18 mouse cellular contexts compared by ENCODE assay signal in the genomic region with DNA sequence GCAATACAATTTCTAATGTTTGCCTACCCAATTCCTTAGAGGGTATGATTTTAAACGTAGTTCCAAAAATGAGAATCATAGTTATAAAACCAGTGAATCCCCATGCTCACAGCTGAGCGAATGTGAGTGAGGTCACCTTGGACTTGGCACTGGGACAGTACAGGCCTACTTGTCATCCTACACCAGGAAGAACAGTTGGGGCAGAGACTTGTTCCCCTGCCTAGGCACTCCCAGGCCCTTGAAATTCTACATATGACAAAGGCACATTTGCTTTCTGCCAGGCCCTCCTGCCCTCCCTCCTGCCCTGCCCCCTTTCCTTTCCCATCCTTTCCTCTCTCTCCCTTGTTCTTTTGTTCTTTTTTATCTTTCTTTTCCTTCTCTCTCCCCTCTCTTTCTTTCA. TPM values are rescaled to one million over a fixed set of nuclear protein-coding genes. Genes with fewer than 3 reads are reported as not detected.
DNase-seq lines count a peak whose midpoint lies in the region; ATAC-seq and TF ChIP-seq lines count a peak whose summit lies in the region.
"Had no signal": no experiment of that assay in that cellular context is flagged by ENCODE, and none has a peak within 500 bp of the region (broad histone marks: within the 10 kb centered on the region; RNA-seq: fewer than 3 reads in every experiment).

No protein-coding gene starts in this region.

- no peak for TF ChIP-seq RAD21 in MEL (IDR thresholded peaks at IDR 0.05; ENCODE audit: low read depth, low read length)

- no peak for TF ChIP-seq CTCF in MEL (IDR thresholded peaks at IDR 0.05 in 2 of 3, conservative IDR thresholded peaks at IDR 0.05 in 1 of 3; ENCODE audit: control insufficient read depth in 1 of 3, insufficient read depth in 1 of 3, low read depth in 2 of 3, low read length in 3 of 3, poor library complexity in 1 of 3, severe bottlenecking in 1 of 3)

- no peak overlapping the region for H3K4me3 ChIP-seq in heart, embryonic 14.5 days (ENCODE audit: control insufficient read depth in 1 of 2, insufficient read depth in 1 of 2, low read depth in 1 of 2, low read length in 2 of 2)
- no peak overlapping the region for H3K4me3 ChIP-seq in MEL (ENCODE audit: control insufficient read depth in 1 of 2, insufficient read depth in 1 of 2, low read depth in 2 of 2, low read length in 2 of 2)
- H3K4me3 ChIP-seq: forebrain, embryonic 10.5 days; midbrain, embryonic 13.5 days had no signal

- H3K79me2 ChIP-seq in MEL (ENCODE audit: control insufficient read depth, insufficient read depth, low read length, poor library complexity), result no peaks in the 10 kb centered on the region

- 64% methylated on average over 2 of the region's 2 CpGs for WGBS in heart, embryonic 14.5 days

- H3K27ac ChIP-seq in heart, embryonic 14.5 days (replicated peaks in 1 of 2; ENCODE audit: control insufficient read depth in 1 of 2, insufficient read depth in 1 of 2, low read depth in 2 of 2, low read length in 2 of 2), result 0 out of 4 replicates have a peak overlapping the region, but pooled peaks have one; percentile 14 to 16
- peak overlapping the region; percentile 70 for H3K27ac ChIP-seq in MEL (ENCODE audit: control insufficient read depth, low read depth, low read length)
- H3K27ac ChIP-seq: hindbrain, embryonic 14.5 days; midbrain, embryonic 13.5 days had no signal

- TF ChIP-seq EP300 in MEL (IDR thresholded peaks at IDR 0.05; ENCODE audit: low read depth in 1 of 2, low read length in 2 of 2), result no peak

- H3K4me1 ChIP-seq in heart, embryonic 14.5 days (ENCODE audit: control insufficient read depth in 2 of 2, insufficient read depth in 2 of 2, low read length in 2 of 2), result peaks cover 15 to 24% of the 10 kb centered on the region in 2 experiments
- peaks cover 19 to 35% of the 10 kb centered on the region in 2 experiments for H3K4me1 ChIP-seq in MEL (ENCODE audit: control insufficient read depth in 1 of 2, insufficient read depth in 2 of 2, low read length in 2 of 2)

- H3K36me3 ChIP-seq in heart, embryonic 14.5 days (ENCODE audit: control insufficient read depth, insufficient read depth, low read length), result no peaks in the 10 kb centered on the region
- H3K36me3 ChIP-seq in MEL (ENCODE audit: control insufficient read depth in 1 of 2, insufficient read depth in 2 of 2, low read length in 2 of 2), result peaks cover 0 to 23% of the 10 kb centered on the region in 2 experiments; a peak in 2 of 4 replicates
- H3K36me3 ChIP-seq: forebrain, embryonic 10.5 days; midbrain, embryonic 13.5 days had no signal

- no peak overlapping the region for H3K9ac ChIP-seq in heart, embryonic 14.5 days (ENCODE audit: low read length)
- H3K9ac ChIP-seq in MEL (ENCODE audit: control insufficient read depth, low read depth, low read length, poor library complexity, severe bottlenecking), result no peak overlapping the region
- H3K9ac ChIP-seq: hindbrain, embryonic 14.5 days; midbrain, embryonic 13.5 days had no signal

- no peak overlapping the region for H3K4me2 ChIP-seq in heart, embryonic 14.5 days (ENCODE audit: low read length)
- H3K4me2 ChIP-seq: hindbrain, embryonic 14.5 days; midbrain, embryonic 13.5 days had no signal

- no peak for TF ChIP-seq POLR2A in MEL (IDR thresholded peaks at IDR 0.05; ENCODE audit: control insufficient read depth in 1 of 2, insufficient read depth in 1 of 2, low read depth in 1 of 2, low read length in 2 of 2, poor library complexity in 1 of 2)

- peak; percentile 45; the same call in 1 of the 2 replicates for ATAC-seq in heart, embryonic 14.5 days (ENCODE audit: insufficient number of reproducible peaks, insufficient read depth, low FRiP score, low read depth)
- ATAC-seq: forebrain, embryonic 16.5 days; midbrain, embryonic 13.5 days had no signal

- no peaks in the 10 kb centered on the region for H3K9me3 ChIP-seq in heart, embryonic 14.5 days (ENCODE audit: control insufficient read depth, low read length)
- H3K9me3 ChIP-seq in MEL (replicated peaks; ENCODE audit: insufficient read depth, low read length), result no peaks in the 10 kb centered on the region
- H3K9me3 ChIP-seq: forebrain, embryonic 10.5 days; midbrain, embryonic 13.5 days had no signal

- intact Hi-C loops in heart, postnatal 14 days (cut with DNase I), result no loop called here

- DNase-seq in heart, postnatal 14 days, result no peak
- DNase-seq in lung, adult 18-20 months, result peak; percentile 60 to 71
- no peak for DNase-seq in lung, postnatal 14 days
- peak; percentile 37 for DNase-seq in MEL (ENCODE audit: low read depth, low spot score)
- DNase-seq in lung, postnatal 10 days, result peak; percentile 14
- DNase-seq in cerebellum, adult 11 months, result no peak
- DNase-seq: adrenal gland, postnatal 14 days; cerebellum, adult 9-10 months; gastrocnemius, postnatal 10 days; kidney, adult 8-10 months; kidney, postnatal 10 days; thymus, adult 2 months; thymus, postnatal 4 days had no signal

- no peaks in the 10 kb centered on the region for H3K27me3 ChIP-seq in heart, embryonic 14.5 days (ENCODE audit: control insufficient read depth, insufficient read depth, low read length)
- H3K27me3 ChIP-seq in MEL (ENCODE audit: control insufficient read depth in 1 of 2, insufficient read depth in 2 of 2, low read length in 2 of 2), result no peaks in the 10 kb centered on the region

TF ChIP-seq in MEL, 35 proteins besides CTCF, POLR2A, EP300 and RAD21:
- TF ChIP-seq GABPA (IDR thresholded peaks at IDR 0.05; ENCODE audit: low read depth, low read length), result no peak
- TF ChIP-seq UBTF (IDR thresholded peaks at IDR 0.05; ENCODE audit: borderline replicate concordance, insufficient read depth, low read depth, low read length), result no peak
- no peak for TF ChIP-seq ZMIZ1 (IDR thresholded peaks at IDR 0.05; ENCODE audit: low read depth, low read length)
- TF ChIP-seq USF2 (IDR thresholded peaks at IDR 0.05; ENCODE audit: borderline replicate concordance in 1 of 2, insufficient read depth in 1 of 2, low read depth in 1 of 2, low read length in 2 of 2), result no peak
- no peak for TF ChIP-seq MAZ (IDR thresholded peaks at IDR 0.05; ENCODE audit: low read depth, low read length)
- TF ChIP-seq JUND (IDR thresholded peaks at IDR 0.05; ENCODE audit: low read depth, low read length), result no peak
- no peak for TF ChIP-seq POLR2AphosphoS2 (IDR thresholded peaks at IDR 0.05; ENCODE audit: low read length)
- TF ChIP-seq ZNF384 (IDR thresholded peaks at IDR 0.05; ENCODE audit: low read depth, low read length), result no peak
- TF ChIP-seq TBP (IDR thresholded peaks at IDR 0.05; ENCODE audit: low read depth, low read length), result no peak
- no peak for TF ChIP-seq ETS1 (IDR thresholded peaks at IDR 0.05; ENCODE audit: low read depth, low read length)
- no peak for TF ChIP-seq NELFE (IDR thresholded peaks at IDR 0.05; ENCODE audit: low read depth, low read length)
- no peak for TF ChIP-seq KAT2A (conservative IDR thresholded peaks at IDR 0.05; ENCODE audit: low read depth, low read length)
- TF ChIP-seq ZKSCAN1 (IDR thresholded peaks at IDR 0.05; ENCODE audit: low read depth, low read length), result no peak
- TF ChIP-seq SMC3 (IDR thresholded peaks at IDR 0.05; ENCODE audit: low read depth, low read length), result no peak

RNA-seq across cellular contexts. Expression of gene Usp6nl, which starts 50.0 kb away (rescaled TPM):
- 6.7 and 7.5 TPM in 2 replicates for polyA plus RNA-seq in heart, embryonic 14.5 days (2014; fragmentation: Nextera tagmentation; extraction: Ambion mirVana)
- 1 to 10 TPM; 8.5 to 9.1 TPM for total RNA-seq in heart, postnatal 14 days (2021)
- 8.9 and 11.2 TPM in 2 replicates for total RNA-seq in MEL (2012; rRNA removed)
- 10 to 100 TPM; 24.8 to 67.1 TPM for polyA plus RNA-seq in MEL (2012; ENCODE audit: insufficient read depth in 1 of 2, insufficient read length in 2 of 2, low read depth in 1 of 2, low replicate concordance in 2 of 2, missing spikeins in 1 of 2)

RNA-seq across cellular contexts. Expression of gene Echdc3, which starts 59.7 kb away (rescaled TPM):
- 11.0 and 12.0 TPM in 2 replicates for polyA plus RNA-seq in heart, embryonic 14.5 days (2014; fragmentation: Nextera tagmentation; extraction: Ambion mirVana)
- 10 to 100 TPM; 16.3 to 17.0 TPM for total RNA-seq in heart, postnatal 14 days (2021)
- not detected in 2 replicates for total RNA-seq in MEL (2012; rRNA removed)
- not detected for polyA plus RNA-seq in MEL (2012; ENCODE audit: insufficient read depth in 1 of 2, insufficient read length in 2 of 2, low read depth in 1 of 2, low replicate concordance in 2 of 2, missing spikeins in 1 of 2)

Comparison
In these comparisons a context has a peak if more than half of its experiments do, and no peak if none do; other contexts are left out.
1. DNase-seq: peak in lung, adult 18-20 months (2 of 2), MEL (single experiment) and lung, postnatal 10 days (single experiment); none in heart, postnatal 14 days (0 of 2), lung, postnatal 14 days (single experiment) and cerebellum, adult 11 months (single experiment).
2. RNA of gene Echdc3, which starts 59.7 kb away (total RNA-seq): 16.3 to 17.0 TPM in heart, postnatal 14 days; not detected in MEL; every median in the first group is over 10 times any median in the second.